Mouse (Mus musculus) hindbrain, postnatal 0 days (tissue): ENCODE measurements around the gene Ppp2r5e. TPM values are rescaled to one million over a fixed set of nuclear protein-coding genes. Genes with fewer than 3 reads are reported as not detected.

Experiments used
- ATAC-seq: fragments of 200-750 bp; cut with Nextera tagmentation; 2 replicates; pipeline ENCODE4 v1.8.0; 2017; ENCODE audit warnings: mild to moderate bottlenecking, moderate TSS enrichment, moderate library complexity
- DNase-seq: peaks from one replicate; pipeline ENCODE4 v3.0.0-alpha.2; 2015; ENCODE audit warnings: low spot score
- H3K27ac ChIP-seq: fragments of 300-500 bp; sonication (generic); 2 replicates; pipeline ENCODE4 v1.5.1; 2014; ENCODE audit warnings: mild to moderate bottlenecking
- H3K27me3 ChIP-seq: fragments of 300-500 bp; sonication (generic); 2 replicates; pipeline ENCODE4 v1.6.1; 2014; ENCODE audit warnings: low read length, mixed read lengths; ENCODE audit not compliant: insufficient read depth
- H3K36me3 ChIP-seq: fragments of 300-500 bp; sonication (generic); 2 replicates; pipeline ENCODE4 v1.6.1; 2014; ENCODE audit warnings: low read length, mixed read lengths; ENCODE audit not compliant: insufficient read depth
- H3K4me1 ChIP-seq: fragments of 300-500 bp; sonication (generic); 2 replicates; pipeline ENCODE4 v1.6.1; 2014; ENCODE audit warnings: antibody characterized with exemption, low read length, mixed read lengths; ENCODE audit not compliant: insufficient read depth
- H3K4me2 ChIP-seq: fragments of 300-500 bp; sonication (generic); 2 replicates; pipeline ENCODE4 v1.6.1; 2014; ENCODE audit warnings: low read depth, mild to moderate bottlenecking, low read length, moderate library complexity, mixed read lengths
- H3K4me3 ChIP-seq: fragments of 300-500 bp; sonication (generic); 2 replicates; pipeline ENCODE4 v1.5.1; 2014; ENCODE audit warnings: low read length
- H3K9ac ChIP-seq: fragments of 300-500 bp; sonication (generic); replicated peaks from 2 replicates; pipeline ENCODE4 v1.6.1; 2014; ENCODE audit warnings: mild to moderate bottlenecking, low read length, moderate library complexity, mixed read lengths
- H3K9me3 ChIP-seq: fragments of 300-500 bp; sonication (generic); 2 replicates; pipeline ENCODE4 v1.6.1; 2016; ENCODE audit warnings: low read length, mixed read lengths
- CTCF ChIP-seq: IDR thresholded peaks from 2 replicates; pipeline ENCODE4 v1.5.1; 2016; ENCODE audit warnings: antibody characterized with exemption, control low read depth, low read depth
- WGBS: fragments of 180-500 bp; shearing (Covaris S2); extraction: QIAGEN DNeasy Blood & Tissue Kit; methylation state at CpG from one replicate; pipeline ENCODE4 v1.1.7; 2014; 5-methylcytosine and 5-hydroxymethylcytosine counted together
- polyA plus RNA-seq: library from polyadenylated mRNA; unstranded; fragments of >200 nt; fragmentation: Nextera tagmentation; extraction: Ambion mirVana; gene quantifications from 2 replicates; pipeline ENCODE4 v1.2.1, GENCODE M21; 2015
- total RNA-seq: library from RNA; depleted of rRNA; stranded (reverse); fragments of >200 nt; gene quantifications from 2 replicates; pipeline ENCODE4 v1.2.3, GENCODE M21; 2014

Gene Ppp2r5e
- total and polyA plus RNA-seq, 2 experiments from 2014 or later, result 23.4 to 26.7 TPM

DNA sequence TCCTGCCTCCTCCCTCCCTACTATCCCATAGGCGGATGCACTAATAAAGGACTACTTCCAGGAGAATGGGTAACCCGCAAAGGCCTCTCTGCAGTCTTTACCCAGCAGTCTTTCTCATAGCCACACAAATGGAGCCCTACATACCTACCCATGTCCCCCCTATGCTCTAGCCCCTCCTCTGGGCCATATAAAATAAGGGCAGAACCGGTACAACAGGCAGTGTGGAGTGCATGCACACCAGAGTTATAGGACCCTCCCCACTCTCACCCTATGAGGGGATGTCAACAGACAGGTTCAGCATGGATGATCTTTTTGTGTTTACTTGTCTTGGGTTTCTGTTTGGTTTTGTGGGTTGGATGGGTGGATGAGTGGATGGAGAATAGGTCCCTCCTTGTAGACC lies 52.7 kb downstream of the Ppp2r5e start:
- H3K9me3 ChIP-seq, result no peaks in the 10 kb centered on the region
- no peak for TF ChIP-seq CTCF
- no peak overlapping the region for H3K9ac ChIP-seq
- H3K27ac ChIP-seq, result no peak overlapping the region
- no peak overlapping the region for H3K4me3 ChIP-seq
- no peak overlapping the region for H3K4me2 ChIP-seq
- no peaks in the 10 kb centered on the region for H3K27me3 ChIP-seq
- ATAC-seq (no peak), DNase-seq (no peak)
- H3K36me3 ChIP-seq, result no peaks in the 10 kb centered on the region
- H3K4me1 ChIP-seq, result peaks cover 8% of the 10 kb centered on the region; the same call in 1 of the 2 replicates
- 80% methylated on average over 3 of the region's 3 CpGs for WGBS

DNA sequence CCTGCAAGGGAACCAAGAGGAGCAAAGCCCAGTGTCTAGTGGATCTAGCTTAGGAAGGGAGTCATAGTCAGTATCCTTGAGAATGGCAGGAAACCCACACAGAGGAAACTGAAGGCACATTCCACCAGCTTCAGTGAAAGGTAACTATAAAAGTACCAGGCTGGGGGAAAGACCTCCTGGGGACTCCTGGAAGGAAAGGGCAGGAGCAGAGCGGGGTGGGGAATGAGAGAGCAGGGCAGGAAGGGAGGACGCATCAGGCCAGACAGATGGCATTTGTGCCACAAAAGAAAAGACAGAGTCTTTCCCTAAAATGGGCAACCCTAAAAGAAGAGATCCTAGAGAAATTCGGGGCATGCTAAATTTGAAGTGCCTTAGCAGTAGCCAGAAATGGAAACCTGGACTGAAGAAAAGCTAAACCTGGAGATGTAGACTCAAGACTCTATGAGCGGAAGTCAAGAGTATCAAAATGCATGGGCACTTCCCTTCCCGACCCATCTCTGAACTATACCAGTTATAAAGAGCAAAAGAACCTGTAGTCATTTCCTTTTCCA lies 55.3 kb downstream of the Ppp2r5e start:
- H3K27me3 ChIP-seq, result no peaks in the 10 kb centered on the region
- no peak for DNase-seq
- H3K9me3 ChIP-seq, result no peaks in the 10 kb centered on the region
- H3K4me2 ChIP-seq, result no peak overlapping the region
- H3K4me3 ChIP-seq, result no peak overlapping the region
- 79% methylated on average over 5 of the region's 5 CpGs for WGBS
- no peak for TF ChIP-seq CTCF
- no peak for ATAC-seq
- H3K36me3 ChIP-seq, result no peaks in the 10 kb centered on the region
- no peak overlapping the region for H3K27ac ChIP-seq
- peaks cover 8% of the 10 kb centered on the region; the same call in 1 of the 2 replicates for H3K4me1 ChIP-seq
- H3K9ac ChIP-seq, result no peak overlapping the region

DNA sequence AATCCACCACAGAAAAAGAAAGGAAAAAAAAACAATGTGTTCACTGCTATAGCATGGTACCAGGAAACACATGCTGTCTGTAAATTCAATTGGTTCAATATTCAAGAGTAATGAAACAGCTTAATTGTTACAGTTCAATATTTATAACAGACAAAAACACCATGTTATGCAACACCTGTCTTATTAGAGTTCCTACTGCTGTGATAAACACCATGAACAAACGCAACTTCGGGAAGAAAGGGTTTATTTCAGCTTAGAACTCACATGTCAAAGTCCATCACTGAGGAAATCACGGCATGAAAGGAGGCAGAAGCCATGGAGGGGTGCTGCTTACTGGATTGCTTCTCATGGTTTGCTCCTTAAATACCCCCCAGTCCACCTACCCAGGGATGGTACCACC lies 56.8 kb downstream of the Ppp2r5e start:
- TF ChIP-seq CTCF, result no peak
- ATAC-seq (no peak), DNase-seq (no peak)
- WGBS, result 69% methylated on average over 3 of the region's 3 CpGs
- peaks cover 6% of the 10 kb centered on the region; the same call in 1 of the 2 replicates for H3K4me1 ChIP-seq
- H3K9me3 ChIP-seq, result no peaks in the 10 kb centered on the region
- H3K36me3 ChIP-seq, result no peaks in the 10 kb centered on the region
- no peak overlapping the region for H3K9ac ChIP-seq
- no peaks in the 10 kb centered on the region for H3K27me3 ChIP-seq
- H3K4me2 ChIP-seq, result no peak overlapping the region
- H3K4me3 ChIP-seq, result no peak overlapping the region
- H3K27ac ChIP-seq, result no peak overlapping the region

DNA sequence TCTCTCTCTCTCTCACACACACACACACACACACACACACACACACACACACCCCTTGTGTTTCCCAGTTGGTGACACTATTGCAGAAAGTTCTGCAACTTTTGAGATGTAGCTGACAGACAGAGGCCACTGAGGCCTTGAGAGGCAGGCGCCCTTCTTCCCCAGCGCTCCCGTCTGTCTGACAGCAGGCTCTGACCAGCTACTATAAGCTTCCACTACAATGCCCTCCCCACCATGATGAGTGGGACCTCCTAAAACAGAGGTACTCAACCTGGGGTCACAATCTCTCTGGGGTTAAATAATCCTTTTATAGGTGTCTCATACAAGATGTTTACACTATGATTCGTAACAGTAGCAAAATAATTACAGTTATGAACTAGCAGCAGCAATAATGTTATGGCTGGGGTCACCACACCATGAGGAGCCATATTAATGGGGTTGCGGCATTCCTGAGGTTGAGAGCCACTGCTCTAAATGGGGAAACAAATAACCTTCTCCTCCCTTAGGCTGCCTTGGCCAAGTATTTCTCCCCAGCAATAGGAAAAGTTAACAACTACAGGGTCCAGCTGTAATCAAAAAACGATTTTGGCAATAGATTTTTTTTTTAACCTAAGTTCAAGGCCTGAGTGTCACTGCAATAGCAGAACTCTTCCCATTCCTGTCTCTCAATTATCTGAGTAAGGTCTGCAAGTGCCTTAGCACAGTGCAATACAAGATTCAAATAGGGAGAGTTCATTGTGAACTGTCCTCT lies 58.2 kb downstream of the Ppp2r5e start:
- TF ChIP-seq CTCF, result no peak

DNA sequence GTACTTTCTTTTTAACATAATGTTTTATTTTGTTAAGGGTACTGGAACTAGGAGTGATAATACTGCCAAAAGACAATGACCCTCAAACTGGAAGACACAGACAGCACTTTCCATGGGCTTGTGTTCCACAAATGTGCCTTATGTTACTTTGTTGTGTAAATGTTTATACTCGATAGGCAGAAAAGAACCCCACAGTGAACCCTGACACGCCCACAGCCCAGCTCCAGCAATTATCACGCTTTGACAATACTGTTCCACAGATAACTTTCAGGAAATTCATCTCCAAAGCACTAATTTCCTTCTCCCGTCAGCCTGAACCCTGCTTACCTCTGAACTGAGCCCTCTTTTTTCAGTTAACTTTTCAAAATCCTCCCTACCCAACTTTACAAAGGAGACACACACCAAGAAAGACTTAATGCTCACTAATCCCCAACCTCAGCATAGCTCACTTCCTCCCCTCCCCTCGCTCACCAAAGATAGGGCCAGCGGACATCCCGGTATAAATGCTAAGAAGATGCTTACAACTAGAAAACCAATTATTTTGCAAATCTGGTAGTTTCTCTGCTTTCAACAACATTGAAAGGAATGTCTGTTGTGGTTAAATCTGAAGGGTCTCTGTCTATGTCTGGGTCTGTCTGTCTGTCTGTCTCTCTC lies 58.9 kb downstream of the Ppp2r5e start:
- H3K27ac ChIP-seq, result no peak overlapping the region
- DNase-seq (no peak), ATAC-seq (no peak)
- no peak overlapping the region for H3K4me2 ChIP-seq
- no peaks in the 10 kb centered on the region for H3K27me3 ChIP-seq
- no peak overlapping the region for H3K9ac ChIP-seq
- WGBS, result 35% methylated on average over 7 of the region's 7 CpGs
- H3K4me3 ChIP-seq, result no peak overlapping the region
- no peaks in the 10 kb centered on the region for H3K4me1 ChIP-seq
- no peak for TF ChIP-seq CTCF
- no peaks in the 10 kb centered on the region for H3K36me3 ChIP-seq
- no peaks in the 10 kb centered on the region for H3K9me3 ChIP-seq

More for the DNA sequence above, 58.2 kb downstream of the Ppp2r5e start:
- no peak for ATAC-seq
- Histone ChIP-seq H3K9ac (no peak overlapping the region), H3K27ac (no peak overlapping the region), H3K9me3 (no peaks in the 10 kb centered on the region), H3K4me2 (no peak overlapping the region), H3K4me1 (peaks cover under 1% of the 10 kb centered on the region; the same call in 1 of the 2 replicates), H3K4me3 (no peak overlapping the region), H3K36me3 (no peaks in the 10 kb centered on the region), H3K27me3 (no peaks in the 10 kb centered on the region)
- 77% methylated on average over 6 of the region's 6 CpGs for WGBS
- DNase-seq, result no peak

DNA sequence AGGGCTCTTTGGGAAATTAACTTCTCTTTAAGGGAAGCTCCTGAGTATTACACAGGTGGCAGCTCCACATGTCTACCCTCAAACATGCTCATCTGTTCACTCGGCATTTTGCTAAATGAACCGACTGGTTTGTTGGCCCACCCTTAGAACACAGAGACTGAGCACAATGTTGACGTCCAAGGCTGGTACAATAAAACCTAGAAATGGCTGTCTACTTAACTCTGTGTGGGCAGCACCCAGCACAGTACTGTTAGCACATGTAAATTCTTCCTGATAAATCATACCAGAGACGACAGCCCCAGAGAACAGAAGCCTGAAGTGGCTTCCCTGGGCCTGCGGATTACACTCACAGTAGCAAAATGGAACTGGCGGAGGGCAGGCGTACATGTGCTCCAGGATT lies 59.5 kb downstream of the Ppp2r5e start:
- DNase-seq (no peak), ATAC-seq (no peak)
- Histone ChIP-seq H3K36me3 (no peaks in the 10 kb centered on the region), H3K9me3 (no peaks in the 10 kb centered on the region), H3K4me2 (no peak overlapping the region), H3K27me3 (no peaks in the 10 kb centered on the region), H3K4me1 (no peaks in the 10 kb centered on the region), H3K4me3 (no peak overlapping the region), H3K27ac (no peak overlapping the region), H3K9ac (no peak overlapping the region)
- TF ChIP-seq CTCF, result no peak
- WGBS, result 63% methylated on average over 7 of the region's 7 CpGs
